Mouse (Mus musculus): ENCODE measurements at regions not wholly inside any gene's neighbourhood (a gene's known extent, or its start where the extent isn't known, plus 50 kb on each side); places are given as distances from the start of the nearest gene placed in this dataset.

DNA sequence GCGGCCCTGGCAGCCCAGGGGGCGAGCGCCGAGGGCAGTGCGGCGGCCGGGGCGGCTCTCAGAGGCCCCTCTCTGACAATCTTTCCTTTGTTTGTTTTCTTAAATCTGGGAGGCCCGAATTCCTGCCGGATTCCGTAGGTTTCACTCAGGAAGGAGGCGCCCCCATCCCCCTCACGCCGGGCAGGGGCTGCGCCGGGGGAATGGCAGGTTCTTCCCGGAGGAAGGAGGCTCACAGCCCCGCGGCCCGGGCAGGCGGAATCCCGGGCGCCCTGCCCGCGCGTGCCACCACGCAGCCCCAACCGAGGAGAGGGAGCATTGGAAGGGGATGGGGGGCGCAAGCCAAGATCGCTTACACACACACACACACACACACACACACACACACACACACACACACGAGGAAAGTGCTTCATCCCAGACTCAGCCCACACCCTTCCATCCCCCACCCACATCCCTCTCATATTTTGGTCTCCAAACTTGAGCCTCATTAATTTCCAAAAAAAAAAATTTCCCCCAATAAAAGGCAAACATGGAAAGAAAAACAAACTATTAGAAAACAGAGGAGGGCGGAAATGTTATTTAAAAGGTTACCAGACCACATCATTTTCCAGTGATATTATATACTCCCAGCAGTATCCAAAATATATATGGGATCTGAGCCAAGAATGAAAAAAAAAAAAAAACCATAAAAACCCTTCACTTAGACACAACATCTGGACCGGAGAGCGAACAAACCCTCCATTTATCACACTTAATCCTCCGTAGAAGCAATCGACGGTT lies 51.0 kb upstream of the Foxp4 start:
- no peak for TF ChIP-seq POLR2A (IDR thresholded peaks at IDR 0.05; ENCODE audit: control insufficient read depth, low read depth, low read length)
- TF ChIP-seq CTCF (IDR thresholded peaks at IDR 0.05; ENCODE audit: control insufficient read depth, insufficient read depth, insufficient replicate concordance, low read depth, low read length): no peak
